8 mouse cellular contexts compared by ENCODE assay signal in genomic region chrX:150588023-150588764, GRCm38 (mm10). TPM values are rescaled to one million over a fixed set of nuclear protein-coding genes. Genes with fewer than 3 reads are reported as not detected.
A peak's percentile ranks its signal among the peaks of the same experiment; 100 is the strongest.
DNase-seq lines count a peak whose midpoint lies in the region; ATAC-seq and TF ChIP-seq lines count a peak whose summit lies in the region.

Pfkfb1 (plus strand) TSS chrX:150588229.

- in situ Hi-C loops in ES-E14 (cut with MboI; ENCODE audit: low sequenced_read_pairs in 2 of 2, unreplicated experiment in 2 of 2) = no loop called here

- peak within 1 kb of the TSS; percentile 91 to 99 for H3K4me3 ChIP-seq in ES-E14 (ENCODE audit: insufficient read depth in 1 of 2, low read depth in 1 of 2, low read length in 2 of 2, poor library complexity in 1 of 2, severe bottlenecking in 1 of 2)
- H3K4me3 ChIP-seq in forebrain, embryonic 15.5 days = peak within 1 kb of the TSS; percentile 56
- H3K4me3 ChIP-seq in layer of hippocampus, adult 2 months = peak within 1 kb of the TSS; percentile 64
- peak within 1 kb of the TSS; percentile 50 for H3K4me3 ChIP-seq in lung, embryonic 14.5 days (ENCODE audit: low read depth, low read length)
- H3K4me3 ChIP-seq in olfactory bulb, adult 2 months (ENCODE audit: insufficient read depth, low read depth, low read length) = peak within 1 kb of the TSS; percentile 64
- H3K4me3 ChIP-seq in thymus, adult 2 months (ENCODE audit: control insufficient read depth, insufficient read depth, low read length) = peak within 1 kb of the TSS; percentile 97

- peak; percentile 68 for TF ChIP-seq CTCF in layer of hippocampus, adult 2 months (conservative IDR thresholded peaks at IDR 0.05)
- peak; percentile 70 for TF ChIP-seq CTCF in lung, embryonic 14.5 days (IDR thresholded peaks at IDR 0.05; ENCODE audit: low read depth)
- TF ChIP-seq CTCF in olfactory bulb, adult 2 months (IDR thresholded peaks at IDR 0.05; ENCODE audit: insufficient read depth, low read depth, low read length) = no peak
- peak; percentile 56; the same call in 1 of the 2 replicates for TF ChIP-seq CTCF in thymus, adult 2 months (IDR thresholded peaks at IDR 0.05; ENCODE audit: borderline replicate concordance, control insufficient read depth, extremely low read depth, insufficient read depth, low read length, poor library complexity)

- TF ChIP-seq POLR2A in olfactory bulb, adult 2 months (IDR thresholded peaks at IDR 0.05; ENCODE audit: insufficient read depth, low read depth, low read length) = peak; percentile 20; the same call in 1 of the 2 replicates
- TF ChIP-seq POLR2A in thymus, adult 2 months (IDR thresholded peaks at IDR 0.05; ENCODE audit: control insufficient read depth, extremely low read depth, insufficient read depth, low read length, poor library complexity) = peak; percentile 43; the same call in 1 of the 2 replicates

- no peaks in the 10 kb centered on the region for H3K27me3 ChIP-seq in forebrain, embryonic 15.5 days
- H3K27me3 ChIP-seq in lung, embryonic 14.5 days (ENCODE audit: insufficient read depth, low read length) = no peaks in the 10 kb centered on the region
- H3K27me3 ChIP-seq in thymus, adult 2 months (ENCODE audit: control insufficient read depth, insufficient read depth, low read length) = no peaks in the 10 kb centered on the region

- no peaks in the 10 kb centered on the region; a peak in 1 of 4 replicates for H3K4me1 ChIP-seq in ES-E14 (ENCODE audit: control insufficient read depth in 2 of 2, insufficient read depth in 2 of 2, low read length in 2 of 2, poor library complexity in 1 of 2)
- H3K4me1 ChIP-seq in forebrain, embryonic 15.5 days = 0 out of 2 replicates have a peak, but pooled peaks cover 5% of the 10 kb centered on the region
- no peaks in the 10 kb centered on the region for H3K4me1 ChIP-seq in lung, embryonic 14.5 days (ENCODE audit: insufficient read depth)
- H3K4me1 ChIP-seq in olfactory bulb, adult 2 months (ENCODE audit: control insufficient read depth, insufficient read depth, low read length) = 0 out of 2 replicates have a peak, but pooled peaks cover 3% of the 10 kb centered on the region
- no peaks in the 10 kb centered on the region for H3K4me1 ChIP-seq in thymus, adult 2 months (replicated peaks; ENCODE audit: control insufficient read depth, insufficient read depth, low read length)

- H3K36me3 ChIP-seq in ES-E14 (ENCODE audit: control insufficient read depth, insufficient read depth, low read length, poor library complexity, severe bottlenecking) = peaks cover 5% of the 10 kb centered on the region
- H3K36me3 ChIP-seq in forebrain, embryonic 15.5 days = no peaks in the 10 kb centered on the region
- H3K36me3 ChIP-seq in lung, embryonic 14.5 days (ENCODE audit: insufficient read depth) = peaks cover 10% of the 10 kb centered on the region; the same call in 1 of the 2 replicates
- 0 out of 2 replicates have a peak, but pooled peaks cover 5% of the 10 kb centered on the region for H3K36me3 ChIP-seq in thymus, adult 2 months (ENCODE audit: control insufficient read depth, insufficient read depth, low read length)

- H3K9me3 ChIP-seq in ES-E14 (ENCODE audit: control insufficient read depth, insufficient read depth, low read depth, low read length) = no peaks in the 10 kb centered on the region
- H3K9me3 ChIP-seq in forebrain, embryonic 15.5 days = no peaks in the 10 kb centered on the region
- H3K9me3 ChIP-seq in lung, embryonic 14.5 days (ENCODE audit: low read depth, low read length) = no peaks in the 10 kb centered on the region

- intact Hi-C loops in heart, postnatal 25 days (cut with DNase I) = loop anchor here (5.0 kb wide), 2 partner anchors 106 to 754 kb away; partner anchors contain the start of gene Fam120c

- WGBS in forebrain, embryonic 15.5 days = 20% methylated on average over 35 of the region's 35 CpGs
- 13% methylated on average over 35 of the region's 35 CpGs for WGBS in lung, embryonic 14.5 days
- 10% methylated on average over 35 of the region's 35 CpGs for WGBS in olfactory bulb, adult 2 months
- 2% methylated on average over 35 of the region's 35 CpGs for WGBS in thymus, adult 2 months

- ATAC-seq in forebrain, embryonic 15.5 days (replicated peaks) = peak; percentile 96
- ATAC-seq in lung, embryonic 14.5 days (ENCODE audit: insufficient read depth) = peak; percentile 97

- H3K4me2 ChIP-seq in forebrain, embryonic 15.5 days (replicated peaks) = peak within 1 kb of the TSS; percentile 52
- peak within 1 kb of the TSS; percentile 66 for H3K4me2 ChIP-seq in lung, embryonic 14.5 days

- peak; percentile 69 for DNase-seq in ES-E14 (ENCODE audit: low read depth, low spot score)
- DNase-seq in cerebellum, adult 11-12 months = peak; percentile 74
- DNase-seq in heart, postnatal 25 days (ENCODE audit: low spot score) = peak; percentile 63
- DNase-seq in layer of hippocampus, adult 2 months (ENCODE audit: low spot score in 2 of 2) = peak; percentile 67 to 71
- DNase-seq in lung, embryonic 14.5 days = peak; percentile 90
- DNase-seq in thymus, adult 2 months = peak; percentile 75

- H3K9ac ChIP-seq in ES-E14 (ENCODE audit: insufficient read depth, low read depth, low read length, poor library complexity, severe bottlenecking) = peak within 1 kb of the TSS; percentile 97
- H3K9ac ChIP-seq in forebrain, embryonic 15.5 days (replicated peaks) = peak within 1 kb of the TSS; percentile 65
- H3K9ac ChIP-seq in lung, embryonic 14.5 days = peak within 1 kb of the TSS; percentile 56

- H3K27ac ChIP-seq in ES-E14 (ENCODE audit: insufficient read depth, low read depth, low read length, poor library complexity, severe bottlenecking) = peak within 1 kb of the TSS; percentile 97
- H3K27ac ChIP-seq in forebrain, embryonic 15.5 days (replicated peaks) = peak within 1 kb of the TSS; percentile 83
- peak within 1 kb of the TSS; percentile 81 for H3K27ac ChIP-seq in layer of hippocampus, adult 2 months
- H3K27ac ChIP-seq in lung, embryonic 14.5 days (ENCODE audit: low read depth) = peak within 1 kb of the TSS; percentile 82
- peak within 1 kb of the TSS; percentile 50; the same call in 1 of the 2 replicates for H3K27ac ChIP-seq in olfactory bulb, adult 2 months (ENCODE audit: insufficient read depth, low read depth, low read length)
- H3K27ac ChIP-seq in thymus, adult 2 months (ENCODE audit: control insufficient read depth, insufficient read depth, low read length) = peak within 1 kb of the TSS; percentile 82

TF ChIP-seq in ES-E14, 5 proteins besides CTCF, POLR2A, EP300 and RAD21:
- TF ChIP-seq MAFK (IDR thresholded peaks at IDR 0.05; ENCODE audit: insufficient read depth, low read depth, low read length) = no peak
- no peak for TF ChIP-seq ZNF384 (IDR thresholded peaks at IDR 0.05; ENCODE audit: low read depth, low read length)
- TF ChIP-seq ZC3H11A (IDR thresholded peaks at IDR 0.05; ENCODE audit: borderline replicate concordance, low read depth, low read length) = no peak
- no peak for TF ChIP-seq HCFC1 (IDR thresholded peaks at IDR 0.05; ENCODE audit: borderline replicate concordance, insufficient read depth, low read length)
- TF ChIP-seq CHD2 (IDR thresholded peaks at IDR 0.05; ENCODE audit: low read depth, low read length) = no peak

RNA-seq across cellular contexts. Expression of gene Pfkfb1, which starts in this region (rescaled TPM):
- 8.2 and 8.7 TPM in 2 replicates for total RNA-seq in ES-E14 (2012; rRNA removed)
- polyA plus RNA-seq in forebrain, embryonic 15.5 days (2015; fragmentation: Nextera tagmentation; extraction: Ambion mirVana) = 3.9 and 4.1 TPM in 2 replicates
- total RNA-seq in heart, postnatal 25 days (2021) = 1 to 10 TPM; 3.9 to 5.6 TPM
- under 1 TPM; 0.90 to 0.93 TPM for total RNA-seq in layer of hippocampus, adult 2 months (2021)
- 7.2 and 7.8 TPM in 2 replicates for polyA plus RNA-seq in lung, embryonic 14.5 days (2014; fragmentation: Nextera tagmentation; extraction: Ambion mirVana)
- not detected in 2 replicates for polyA plus RNA-seq in olfactory bulb, adult 2 months (2012; ENCODE audit: insufficient read depth, insufficient read length, low replicate concordance, missing spikeins)
- 5.8 and 6.2 TPM in 2 replicates for polyA plus RNA-seq in thymus, adult 2 months (2012; rRNA removed)

Comparison
In these comparisons a context has a peak if more than half of its experiments do, and no peak if none do; other contexts are left out.
1. Peak in every context shown above with its lines: DNase-seq, ATAC-seq, H3K4me3 ChIP-seq and H3K27ac ChIP-seq.
2. Peak in DNase-seq, H3K4me3 ChIP-seq and H3K27ac ChIP-seq in layer of hippocampus, adult 2 months; RNA of the gene not detected or under 1 TPM.